Mouse (Mus musculus): ENCODE data around the gene Smap2. TPM values are rescaled to one million over a fixed set of nuclear protein-coding genes. Genes with fewer than 3 reads are reported as not detected.
"Not testable (repeated sequence)": the region's sequence is repeated elsewhere in the genome, so short reads cannot be mapped to it uniquely, and the experiment has no call there.

Gene Smap2
- total RNA-seq (2014; rRNA removed) (13.7 and 16.9 TPM in 2 replicates), polyA plus RNA-seq (2012; rRNA removed) (19.2 and 20.8 TPM in 2 replicates)

- H3K9ac ChIP-seq (ENCODE audit: low read depth, low read length), result peak within 1 kb of the TSS; percentile 97
- H3K79me2 ChIP-seq (ENCODE audit: control insufficient read depth, insufficient read depth, low read length), result peaks cover 25% of the 10 kb centered on the region; the same call in 1 of the 2 replicates
- peak; percentile 84 for DNase-seq (ENCODE audit: extremely low read depth, low read depth, low spot score)
- WGBS, result 1% methylated on average over 47 of the region's 48 CpGs
- TF ChIP-seq CTCF (IDR thresholded peaks at IDR 0.05; ENCODE audit: low read depth, low read length) (peak; percentile 55), POLR2A (IDR thresholded peaks at IDR 0.05; ENCODE audit: extremely low read depth, insufficient read depth, low read length) (peak; percentile 90)
- peak within 1 kb of the TSS; percentile 99 for H3K4me3 ChIP-seq (ENCODE audit: insufficient read depth, low read depth, low read length)
- H3K27me3 ChIP-seq (ENCODE audit: control insufficient read depth, insufficient read depth, low read length), result no peaks in the 10 kb centered on the region
- peaks cover 25% of the 10 kb centered on the region for H3K4me1 ChIP-seq (ENCODE audit: control insufficient read depth, insufficient read depth, low read length)
- peak within 1 kb of the TSS; percentile 92 for H3K27ac ChIP-seq (replicated peaks; ENCODE audit: insufficient read depth, low read depth, low read length)
- no peaks in the 10 kb centered on the region for H3K36me3 ChIP-seq (ENCODE audit: control insufficient read depth, insufficient read depth, low read length)
These were observed at the start of gene Smap2 for GRCm38 (mm10) chr4:121016928-121017657. TSS of gene Smap2 (minus strand) at chr4:121017247.

DNA sequence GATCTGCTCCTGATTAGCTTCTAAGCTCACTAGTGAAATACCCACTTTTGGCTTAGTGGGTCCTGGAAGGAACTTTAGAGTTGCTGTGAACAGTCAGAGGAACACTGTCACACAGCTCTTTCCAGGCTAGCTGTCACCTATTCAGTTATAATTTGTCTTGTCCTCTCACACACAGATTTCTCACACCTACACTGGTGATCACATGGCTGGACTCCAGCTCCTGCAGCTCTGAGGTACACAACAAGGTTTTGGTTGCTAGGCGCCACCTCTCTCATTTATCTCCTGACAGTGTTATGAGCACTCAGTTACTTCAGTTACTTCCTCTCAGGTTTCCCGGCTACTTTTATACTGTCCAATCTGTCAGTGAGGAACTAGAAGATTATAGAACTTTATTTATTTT is 48.3 kb upstream of the Smap2 start:
- no peak for DNase-seq (ENCODE audit: extremely low read depth, low read depth, low spot score)
- H3K36me3 ChIP-seq (ENCODE audit: control insufficient read depth, insufficient read depth, low read length), result peaks cover 26% of the 10 kb centered on the region
- 71% methylated on average over 2 of the region's 2 CpGs for WGBS
- H3K79me2 ChIP-seq (ENCODE audit: control insufficient read depth, insufficient read depth, low read length), result no peaks in the 10 kb centered on the region
- no peaks in the 10 kb centered on the region for H3K27me3 ChIP-seq (ENCODE audit: control insufficient read depth, insufficient read depth, low read length)
- TF ChIP-seq POLR2A (IDR thresholded peaks at IDR 0.05; ENCODE audit: extremely low read depth, insufficient read depth, low read length), result no peak
- TF ChIP-seq CTCF (IDR thresholded peaks at IDR 0.05; ENCODE audit: low read depth, low read length), result no peak
- no peaks in the 10 kb centered on the region for H3K4me1 ChIP-seq (ENCODE audit: control insufficient read depth, insufficient read depth, low read length)
- H3K27ac ChIP-seq (replicated peaks; ENCODE audit: insufficient read depth, low read depth, low read length), result no peak overlapping the region
- H3K9ac ChIP-seq (ENCODE audit: low read depth, low read length), result no peak overlapping the region
- H3K4me3 ChIP-seq (ENCODE audit: insufficient read depth, low read depth, low read length), result no peak overlapping the region

- H3K27me3 ChIP-seq (ENCODE audit: control insufficient read depth, insufficient read depth, low read length); H3K79me2 ChIP-seq (ENCODE audit: control insufficient read depth, insufficient read depth, low read length); H3K4me1 ChIP-seq (ENCODE audit: control insufficient read depth, insufficient read depth, low read length); DNase-seq (ENCODE audit: extremely low read depth, low read depth, low spot score); H3K4me3 ChIP-seq (ENCODE audit: insufficient read depth, low read depth, low read length); H3K27ac ChIP-seq (replicated peaks; ENCODE audit: insufficient read depth, low read depth, low read length); H3K36me3 ChIP-seq (ENCODE audit: control insufficient read depth, insufficient read depth, low read length); H3K9ac ChIP-seq (ENCODE audit: low read depth, low read length): not testable (repeated sequence)
- WGBS, result 84% methylated on average over 10 of the region's 10 CpGs
These were observed 42.2 kb upstream of the Smap2 start for GRCm38 (mm10) chr4:121059218-121059617.

DNA sequence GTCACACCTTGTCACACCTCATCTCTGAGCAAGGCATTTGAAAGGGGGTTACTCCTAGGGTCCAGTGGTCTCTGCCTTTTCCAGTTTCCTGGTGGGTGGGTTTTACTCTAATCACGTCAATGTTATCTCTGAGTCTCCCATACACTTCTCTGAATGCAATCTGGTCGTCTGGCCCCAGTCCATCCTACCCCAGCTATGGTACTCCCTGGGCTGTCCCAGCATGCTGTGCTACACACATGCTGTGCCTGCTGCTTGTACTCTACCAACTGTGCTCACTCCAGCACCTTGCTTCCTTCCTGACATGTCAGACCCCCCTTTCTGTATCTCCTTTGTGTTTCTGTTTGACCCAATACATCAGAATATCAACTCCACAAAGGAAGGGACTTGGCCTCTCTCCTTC is 40.0 kb upstream of the Smap2 start:
- Histone ChIP-seq H3K27me3 (ENCODE audit: control insufficient read depth, insufficient read depth, low read length) (peaks cover 5% of the 10 kb centered on the region; the same call in 1 of the 2 replicates), H3K36me3 (ENCODE audit: control insufficient read depth, insufficient read depth, low read length) (peaks cover 7% of the 10 kb centered on the region), H3K4me3 (ENCODE audit: insufficient read depth, low read depth, low read length) (no peak overlapping the region), H3K27ac (replicated peaks; ENCODE audit: insufficient read depth, low read depth, low read length) (no peak overlapping the region), H3K9ac (ENCODE audit: low read depth, low read length) (no peak overlapping the region), H3K4me1 (ENCODE audit: control insufficient read depth, insufficient read depth, low read length) (no peaks in the 10 kb centered on the region), H3K79me2 (ENCODE audit: control insufficient read depth, insufficient read depth, low read length) (no peaks in the 10 kb centered on the region)
- no peak for TF ChIP-seq POLR2A (IDR thresholded peaks at IDR 0.05; ENCODE audit: extremely low read depth, insufficient read depth, low read length)
- TF ChIP-seq CTCF (IDR thresholded peaks at IDR 0.05; ENCODE audit: low read depth, low read length), result no peak
- DNase-seq (ENCODE audit: extremely low read depth, low read depth, low spot score), result no peak
- 59% methylated on average over 2 of the region's 2 CpGs for WGBS

DNA sequence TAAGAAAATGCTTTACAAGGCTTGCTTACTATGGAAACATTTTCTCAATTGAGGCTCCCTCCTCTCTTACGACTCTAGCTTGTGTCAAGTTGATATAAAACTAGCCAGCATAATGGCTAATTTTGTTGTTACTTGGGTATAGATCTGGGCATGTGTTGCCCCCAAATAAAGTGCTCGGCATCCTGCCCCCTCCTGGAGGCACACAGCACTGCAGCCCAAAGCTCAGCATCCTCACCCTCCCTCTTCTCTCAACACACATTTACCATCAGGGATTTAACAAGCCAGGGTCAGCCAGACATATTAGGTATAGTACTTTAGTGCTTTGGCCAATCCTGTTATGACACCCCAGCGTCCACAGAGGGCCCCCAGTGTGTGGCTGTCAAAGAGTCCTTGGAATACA is 39.3 kb upstream of the Smap2 start:
- H3K36me3 ChIP-seq (ENCODE audit: control insufficient read depth, insufficient read depth, low read length), result peaks cover 7% of the 10 kb centered on the region
- peak; percentile 75 for TF ChIP-seq CTCF (IDR thresholded peaks at IDR 0.05; ENCODE audit: low read depth, low read length)
- TF ChIP-seq POLR2A (IDR thresholded peaks at IDR 0.05; ENCODE audit: extremely low read depth, insufficient read depth, low read length), result no peak
- H3K79me2 ChIP-seq (ENCODE audit: control insufficient read depth, insufficient read depth, low read length), result no peaks in the 10 kb centered on the region
- no peak overlapping the region for H3K9ac ChIP-seq (ENCODE audit: low read depth, low read length)
- H3K27ac ChIP-seq (replicated peaks; ENCODE audit: insufficient read depth, low read depth, low read length), result no peak overlapping the region
- no peak overlapping the region for H3K4me3 ChIP-seq (ENCODE audit: insufficient read depth, low read depth, low read length)
- no peaks in the 10 kb centered on the region for H3K4me1 ChIP-seq (ENCODE audit: control insufficient read depth, insufficient read depth, low read length)
- 59% methylated on average over 3 of the region's 3 CpGs for WGBS
- peaks cover 5% of the 10 kb centered on the region; the same call in 1 of the 2 replicates for H3K27me3 ChIP-seq (ENCODE audit: control insufficient read depth, insufficient read depth, low read length)
- DNase-seq (ENCODE audit: extremely low read depth, low read depth, low spot score), result no peak

Data from liver, adult 2 months (tissue).